Mouse (Mus musculus): ENCODE measurements at regions not wholly inside any gene's neighbourhood (a gene's known extent, or its start where the extent isn't known, plus 50 kb on each side); places are given as distances from the start of the nearest gene placed in this dataset.

DNA sequence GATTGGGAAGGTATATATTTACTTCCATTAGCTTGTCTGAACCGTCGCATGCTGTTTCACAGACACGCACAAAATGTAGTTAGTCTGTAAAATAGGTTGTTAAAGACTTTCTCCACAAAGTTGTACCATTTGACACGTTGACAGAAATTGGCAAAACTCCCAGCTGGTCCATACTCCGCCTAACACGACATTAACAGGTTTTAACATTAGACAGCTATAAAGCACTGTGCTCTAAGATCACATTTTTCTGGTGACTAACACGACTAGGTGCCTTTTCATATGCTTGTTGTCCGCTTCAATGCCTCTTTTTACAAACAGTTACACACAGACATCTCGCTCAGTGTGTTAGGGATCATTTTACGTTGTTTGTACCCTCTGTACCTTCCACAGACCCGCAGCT lies 294.2 kb upstream of the Dio3 start:
- Histone ChIP-seq H3K27ac (ENCODE audit: control insufficient read depth, insufficient read depth, low read depth, low read length, poor library complexity) (no peak overlapping the region), H3K4me1 (ENCODE audit: control insufficient read depth, insufficient read depth, low read length) (no peaks in the 10 kb centered on the region), H3K4me3 (replicated peaks; ENCODE audit: control insufficient read depth, low read depth, low read length) (no peak overlapping the region)
- WGBS, result 81% methylated on average over 11 of the region's 11 CpGs
- TF ChIP-seq CTCF (IDR thresholded peaks at IDR 0.05; ENCODE audit: control insufficient read depth, insufficient read depth, low read length) (no peak), POLR2A (IDR thresholded peaks at IDR 0.05; ENCODE audit: borderline replicate concordance, control insufficient read depth, low read depth, low read length) (no peak)

DNA sequence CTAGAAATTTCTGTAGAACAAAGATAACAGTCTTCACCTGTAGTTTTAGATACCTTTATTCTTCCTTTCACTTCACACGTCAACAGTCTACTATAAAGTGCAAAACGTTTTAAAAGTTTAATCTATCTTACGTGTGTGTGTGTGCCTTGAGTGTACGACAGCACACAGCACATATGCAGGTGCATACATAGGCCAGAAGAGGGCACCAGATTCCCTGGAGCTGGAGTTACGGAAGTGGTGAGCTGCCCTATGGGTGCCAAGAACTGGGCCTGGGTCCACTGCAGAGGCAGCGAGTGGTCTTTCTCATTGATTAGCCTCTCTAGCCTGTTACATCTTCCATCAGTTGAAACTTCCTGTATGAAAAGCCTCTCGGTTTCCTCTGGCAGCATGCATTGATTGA lies 285.5 kb upstream of the Dio3 start:
- H3K4me3 ChIP-seq (replicated peaks; ENCODE audit: control insufficient read depth, low read depth, low read length), result no peak overlapping the region
- no peaks in the 10 kb centered on the region for H3K4me1 ChIP-seq (ENCODE audit: control insufficient read depth, insufficient read depth, low read length)
- H3K27ac ChIP-seq (ENCODE audit: control insufficient read depth, insufficient read depth, low read depth, low read length, poor library complexity), result no peak overlapping the region
- no peak for TF ChIP-seq POLR2A (IDR thresholded peaks at IDR 0.05; ENCODE audit: borderline replicate concordance, control insufficient read depth, low read depth, low read length)
- no peak for TF ChIP-seq CTCF (IDR thresholded peaks at IDR 0.05; ENCODE audit: control insufficient read depth, insufficient read depth, low read length)
- 87% methylated on average over 7 of the region's 7 CpGs for WGBS

DNA sequence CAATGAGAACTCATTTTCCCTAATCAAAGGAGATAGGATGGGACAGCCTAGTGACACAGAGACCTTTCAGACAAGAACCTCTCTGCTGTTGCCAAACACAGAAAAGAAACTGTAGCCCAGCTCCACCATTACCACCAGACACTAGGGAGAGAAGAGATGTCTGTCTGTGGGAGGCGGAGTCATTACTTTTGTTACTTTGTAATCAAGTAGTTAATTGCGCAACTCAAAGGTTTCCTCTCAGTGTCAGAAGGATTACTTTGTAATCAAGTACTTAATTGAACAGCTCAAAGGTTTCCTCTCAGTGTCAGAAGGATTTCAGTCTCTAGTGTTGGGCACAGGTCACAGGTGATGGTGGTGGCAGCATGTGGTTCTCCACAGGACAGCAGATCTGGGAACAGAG lies 276.2 kb upstream of the Dio3 start:
- no peak overlapping the region for H3K4me3 ChIP-seq (replicated peaks; ENCODE audit: control insufficient read depth, low read depth, low read length)
- 65% methylated on average over 2 of the region's 2 CpGs for WGBS
- H3K4me1 ChIP-seq (ENCODE audit: control insufficient read depth, insufficient read depth, low read length), result no peaks in the 10 kb centered on the region
- TF ChIP-seq POLR2A (IDR thresholded peaks at IDR 0.05; ENCODE audit: borderline replicate concordance, control insufficient read depth, low read depth, low read length), result no peak
- TF ChIP-seq CTCF (IDR thresholded peaks at IDR 0.05; ENCODE audit: control insufficient read depth, insufficient read depth, low read length), result no peak
- H3K27ac ChIP-seq (ENCODE audit: control insufficient read depth, insufficient read depth, low read depth, low read length, poor library complexity), result no peak overlapping the region

DNA sequence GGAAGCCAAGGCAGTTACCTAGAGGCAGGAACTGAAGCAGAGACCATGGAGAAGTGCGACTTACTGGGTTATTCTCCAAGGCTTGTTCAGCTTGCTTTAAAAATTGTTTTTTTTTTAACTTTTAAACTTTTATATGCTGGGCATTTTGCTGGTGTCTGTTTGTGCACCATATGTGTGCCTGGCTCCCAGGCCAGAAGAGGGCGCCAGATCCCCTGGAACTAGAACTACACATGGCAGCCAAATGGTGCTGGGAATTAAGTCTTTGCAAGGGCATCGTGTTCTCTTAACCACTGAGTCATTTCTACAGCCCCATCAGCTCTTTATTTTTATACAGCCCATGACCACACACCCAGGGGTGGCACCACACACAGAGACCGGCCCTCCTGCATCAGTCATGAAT lies 269.7 kb upstream of the Dio3 start:
- no peak for TF ChIP-seq POLR2A (IDR thresholded peaks at IDR 0.05; ENCODE audit: borderline replicate concordance, control insufficient read depth, low read depth, low read length)
- TF ChIP-seq CTCF (IDR thresholded peaks at IDR 0.05; ENCODE audit: control insufficient read depth, insufficient read depth, low read length), result peak; percentile 38; the same call in 1 of the 2 replicates
- no peak overlapping the region for H3K27ac ChIP-seq (ENCODE audit: control insufficient read depth, insufficient read depth, low read depth, low read length, poor library complexity)
- no peaks in the 10 kb centered on the region for H3K4me1 ChIP-seq (ENCODE audit: control insufficient read depth, insufficient read depth, low read length)
- H3K4me3 ChIP-seq (replicated peaks; ENCODE audit: control insufficient read depth, low read depth, low read length), result no peak overlapping the region
- 54% methylated on average over 4 of the region's 4 CpGs for WGBS

DNA sequence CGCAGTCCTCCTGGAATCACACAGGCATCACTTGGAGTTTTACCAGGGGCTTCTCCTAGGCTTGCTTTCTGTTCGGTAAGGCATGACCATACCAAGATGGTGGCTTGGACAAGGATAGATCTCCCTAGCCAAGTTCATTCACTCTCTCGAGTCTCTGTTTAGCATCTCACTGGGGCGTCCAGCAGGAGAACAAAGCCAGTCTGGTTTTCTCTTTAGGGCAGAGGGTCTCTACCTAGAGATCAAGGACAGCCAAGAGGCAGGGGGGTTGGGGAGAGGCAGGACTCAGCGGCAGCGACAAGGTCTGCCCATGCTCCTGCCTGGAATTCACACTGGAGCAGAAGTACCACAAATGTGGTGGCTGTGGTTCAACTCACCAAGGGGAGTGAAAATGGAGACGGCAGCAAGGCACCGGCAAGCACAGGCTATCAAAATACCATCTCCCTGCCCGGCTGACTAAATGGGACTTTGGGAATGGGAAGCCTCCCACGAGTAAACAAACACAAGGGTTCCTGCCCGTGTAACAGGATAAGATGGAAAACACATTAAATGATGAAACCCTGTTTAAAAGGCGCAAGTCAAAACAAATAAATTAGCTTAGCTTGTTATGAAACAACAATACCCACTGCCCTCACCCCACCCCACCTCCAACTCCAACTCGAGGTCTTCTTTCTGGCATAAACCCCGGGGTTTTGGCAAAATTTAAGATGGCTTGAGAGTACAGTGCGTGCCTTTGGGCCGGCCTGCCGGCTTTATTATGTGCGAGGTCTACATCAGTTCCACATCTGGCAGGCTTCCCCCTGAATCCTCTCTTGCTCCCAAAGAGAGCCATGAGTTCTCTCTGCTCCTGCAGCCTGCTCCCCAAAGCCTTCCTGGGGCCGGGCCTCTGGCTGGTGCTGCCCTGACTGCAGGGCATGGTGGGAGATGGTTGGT lies 258.1 kb upstream of the Dio3 start:
- no peak overlapping the region for H3K4me3 ChIP-seq (replicated peaks; ENCODE audit: control insufficient read depth, low read depth, low read length)
- WGBS, result 73% methylated on average over 19 of the region's 19 CpGs
- no peak for TF ChIP-seq POLR2A (IDR thresholded peaks at IDR 0.05; ENCODE audit: borderline replicate concordance, control insufficient read depth, low read depth, low read length)
- TF ChIP-seq CTCF (IDR thresholded peaks at IDR 0.05; ENCODE audit: control insufficient read depth, insufficient read depth, low read length), result no peak
- H3K4me1 ChIP-seq (ENCODE audit: control insufficient read depth, insufficient read depth, low read length), result no peaks in the 10 kb centered on the region
- H3K27ac ChIP-seq (ENCODE audit: control insufficient read depth, insufficient read depth, low read depth, low read length, poor library complexity), result no peak overlapping the region

DNA sequence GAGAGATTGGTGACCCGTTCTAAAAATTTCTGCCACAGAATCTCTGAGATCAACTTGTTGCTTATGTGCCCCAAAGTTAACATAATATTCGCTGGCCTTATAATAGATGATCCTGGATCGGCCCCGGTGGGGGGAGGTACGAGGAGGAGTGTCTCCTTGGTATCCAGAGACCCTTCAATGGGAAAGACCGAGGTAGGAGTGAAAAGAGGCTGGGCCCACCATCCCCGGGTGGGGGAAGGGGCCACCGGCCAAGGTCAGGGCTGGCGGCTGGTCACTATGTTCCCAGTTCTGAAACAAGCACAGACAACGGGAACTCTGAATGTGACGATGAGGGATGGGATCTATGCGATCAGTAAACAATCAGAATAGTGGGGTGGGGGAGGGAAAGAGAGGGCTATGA lies 257.2 kb upstream of the Dio3 start:
- 86% methylated on average over 12 of the region's 12 CpGs for WGBS
- TF ChIP-seq CTCF (IDR thresholded peaks at IDR 0.05; ENCODE audit: control insufficient read depth, insufficient read depth, low read length) (no peak), POLR2A (IDR thresholded peaks at IDR 0.05; ENCODE audit: borderline replicate concordance, control insufficient read depth, low read depth, low read length) (no peak)
- Histone ChIP-seq H3K27ac (ENCODE audit: control insufficient read depth, insufficient read depth, low read depth, low read length, poor library complexity) (no peak overlapping the region), H3K4me3 (replicated peaks; ENCODE audit: control insufficient read depth, low read depth, low read length) (no peak overlapping the region), H3K4me1 (ENCODE audit: control insufficient read depth, insufficient read depth, low read length) (no peaks in the 10 kb centered on the region)

DNA sequence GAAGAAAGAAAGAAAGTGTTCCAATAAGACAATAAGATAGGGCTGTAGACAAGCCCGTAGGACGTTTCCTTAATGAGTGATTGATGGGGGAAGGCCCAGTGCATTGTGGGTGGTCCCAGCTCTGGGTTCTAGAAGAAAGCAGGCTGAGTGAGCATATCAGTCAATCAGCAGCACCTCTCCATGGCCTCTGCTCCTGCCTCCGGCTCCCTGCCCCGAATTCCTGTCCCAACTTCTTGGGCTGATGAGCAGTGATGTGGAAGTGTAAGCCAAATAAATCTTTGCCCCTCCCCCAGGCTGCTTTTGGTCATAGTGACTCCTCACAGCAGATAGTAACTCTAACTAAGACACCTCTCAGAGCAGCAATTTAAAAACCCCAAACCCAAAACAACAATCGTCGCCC lies 256.2 kb upstream of the Dio3 start:
- H3K4me1 ChIP-seq (ENCODE audit: control insufficient read depth, insufficient read depth, low read length), result no peaks in the 10 kb centered on the region
- no peak overlapping the region for H3K4me3 ChIP-seq (replicated peaks; ENCODE audit: control insufficient read depth, low read depth, low read length)
- WGBS, result 80% methylated on average over 6 of the region's 6 CpGs
- H3K27ac ChIP-seq (ENCODE audit: control insufficient read depth, insufficient read depth, low read depth, low read length, poor library complexity), result no peak overlapping the region
- TF ChIP-seq CTCF (IDR thresholded peaks at IDR 0.05; ENCODE audit: control insufficient read depth, insufficient read depth, low read length), result no peak
- no peak for TF ChIP-seq POLR2A (IDR thresholded peaks at IDR 0.05; ENCODE audit: borderline replicate concordance, control insufficient read depth, low read depth, low read length)

DNA sequence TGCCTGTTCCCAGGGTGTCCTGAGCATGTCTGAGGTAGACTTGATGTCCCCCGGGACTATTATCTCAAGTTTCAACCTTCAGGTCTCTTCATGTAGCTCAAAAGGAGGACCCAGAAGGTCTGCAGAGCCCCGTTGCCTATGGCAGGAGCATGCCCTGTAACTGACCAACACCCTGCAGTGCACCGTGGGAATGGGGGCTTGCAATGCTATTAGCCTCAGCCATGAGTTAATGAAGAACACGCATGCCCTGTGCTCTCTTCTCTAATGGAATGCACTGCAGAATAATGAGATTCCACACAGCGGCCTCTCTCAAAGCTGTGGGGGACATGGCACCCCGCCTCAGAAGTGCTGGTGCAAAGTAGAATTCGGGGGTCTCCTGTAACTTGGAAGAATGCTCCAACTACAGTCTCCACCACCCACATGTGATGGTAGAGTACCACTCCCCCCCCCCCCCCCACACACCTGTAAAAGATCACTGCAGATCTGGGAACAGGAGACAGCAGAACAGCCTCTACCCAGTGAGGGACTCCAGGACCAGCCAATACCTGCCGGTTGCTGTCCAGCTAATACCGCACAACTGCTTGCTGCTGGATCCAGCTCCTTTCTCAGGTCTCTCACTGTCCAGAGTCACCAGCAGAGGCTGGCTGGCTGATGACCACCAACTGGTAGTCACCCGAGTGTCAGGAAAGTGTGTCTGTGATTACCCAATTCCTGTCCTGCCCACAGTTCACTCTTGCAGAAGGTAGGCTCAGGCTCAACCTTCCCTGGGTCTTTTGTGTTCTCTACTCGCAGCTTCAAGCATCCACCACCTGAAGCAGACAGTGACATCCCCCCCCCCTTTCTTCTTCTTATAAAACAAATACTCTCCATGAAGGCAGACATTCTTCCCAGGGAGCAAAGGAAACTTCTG lies 255.4 kb upstream of the Dio3 start:
- 79% methylated on average over 11 of the region's 11 CpGs for WGBS
- no peaks in the 10 kb centered on the region for H3K4me1 ChIP-seq (ENCODE audit: control insufficient read depth, insufficient read depth, low read length)
- H3K4me3 ChIP-seq (replicated peaks; ENCODE audit: control insufficient read depth, low read depth, low read length), result no peak overlapping the region
- no peak overlapping the region for H3K27ac ChIP-seq (ENCODE audit: control insufficient read depth, insufficient read depth, low read depth, low read length, poor library complexity)
- no peak for TF ChIP-seq CTCF (IDR thresholded peaks at IDR 0.05; ENCODE audit: control insufficient read depth, insufficient read depth, low read length)
- TF ChIP-seq POLR2A (IDR thresholded peaks at IDR 0.05; ENCODE audit: borderline replicate concordance, control insufficient read depth, low read depth, low read length), result no peak

All from bone marrow, adult 2 months (tissue).